Mouse (Mus musculus) myocyte (in vitro differentiated cells): ENCODE results near the gene Gm11985.

Experiments
- E2F4 ChIP-seq: IDR thresholded peaks from one replicate; pipeline ENCODE4 v1.6.1; 2011; ENCODE audit warnings: mild to moderate bottlenecking, control low read depth, moderate library complexity; ENCODE audit not compliant: insufficient read depth
- MAX ChIP-seq: IDR thresholded peaks from one replicate; pipeline ENCODE4 v1.6.1; 2011; ENCODE audit warnings: low read depth, mild to moderate bottlenecking, control low read depth
- MYOD1 ChIP-seq, 3 experiments: IDR thresholded peaks; one replicate each; pipeline ENCODE4 v1.6.1; 2011; ENCODE audit warnings: control low read depth in 2 of 3, low read depth in 2 of 3, mild to moderate bottlenecking in 2 of 3, moderate library complexity in 1 of 3; ENCODE audit not compliant: insufficient read length in 2 of 3, control insufficient read depth in 1 of 3
- MYOG ChIP-seq, 3 experiments: IDR thresholded peaks; one replicate each; pipeline ENCODE4 v1.6.1; 2011; ENCODE audit warnings: control low read depth in 2 of 3, low read depth in 2 of 3, mild to moderate bottlenecking in 2 of 3; ENCODE audit not compliant: insufficient read length in 2 of 3, control insufficient read depth in 1 of 3, insufficient read depth in 1 of 3
- POLR2A ChIP-seq: IDR thresholded peaks from one replicate; pipeline ENCODE4 v1.6.1; 2011; ENCODE audit warnings: low read depth, mild to moderate bottlenecking, control low read depth, moderate library complexity; ENCODE audit not compliant: insufficient read length
- POLR2AphosphoS2 ChIP-seq: IDR thresholded peaks from one replicate; pipeline ENCODE4 v1.6.1; 2011; ENCODE audit warnings: low read depth, control low read depth; ENCODE audit not compliant: insufficient read length
- TCF12 ChIP-seq: IDR thresholded peaks from one replicate; pipeline ENCODE4 v1.6.1; 2011; ENCODE audit warnings: mild to moderate bottlenecking, control low read depth; ENCODE audit not compliant: poor library complexity, insufficient read depth, severe bottlenecking
- USF1 ChIP-seq: IDR thresholded peaks from one replicate; pipeline ENCODE4 v1.6.1; 2011; ENCODE audit warnings: low read depth, mild to moderate bottlenecking, control low read depth, moderate library complexity

- TF ChIP-seq MAX = no peak
- TF ChIP-seq E2F4 = no peak
- no peak for TF ChIP-seq POLR2A
- TF ChIP-seq USF1 = no peak
- no peak for TF ChIP-seq MYOG (IDR thresholded peaks at IDR 0.05; ENCODE audit: control insufficient read depth in 1 of 3, insufficient read depth in 1 of 3, insufficient read length in 2 of 3, low read depth in 2 of 3)
- TF ChIP-seq POLR2AphosphoS2 = no peak
- no peak for TF ChIP-seq TCF12
- TF ChIP-seq MYOD1 (IDR thresholded peaks at IDR 0.05; ENCODE audit: control insufficient read depth in 1 of 3, insufficient read length in 2 of 3, low read depth in 2 of 3) = no peak
Measured at GRCm38 (mm10) chr11:7145221-7145620, 43.1 kb downstream of the Gm11985 start.
